Mouse (Mus musculus) cortical plate, adult 2 months (tissue): ENCODE results near the gene C4b.
"Not testable (repeated sequence)": the region's sequence is repeated elsewhere in the genome, so short reads cannot be mapped to it uniquely, and the experiment has no call there.

Experiments
- CTCF ChIP-seq: fragments of 200-500 bp; IDR thresholded peaks from 2 replicates; pipeline ENCODE4 v1.5.1; 2011; ENCODE audit warnings: mild to moderate bottlenecking, control low read depth, low read length; ENCODE audit not compliant: insufficient read depth; ENCODE audit errors: extremely low read depth
- POLR2A ChIP-seq: fragments of 200-500 bp; IDR thresholded peaks from 2 replicates; pipeline ENCODE4 v1.6.1; 2011; ENCODE audit warnings: mild to moderate bottlenecking, low read length, control low read depth; ENCODE audit not compliant: insufficient read depth; ENCODE audit errors: extremely low read depth

- not testable (repeated sequence) for TF ChIP-seq CTCF, POLR2A
These were observed 14.5 kb downstream of the C4b start for GRCm38 (mm10) chr17:34729155-34729554.
